Mouse (Mus musculus) erythroblast, embryonic 14.5 days (primary cell): ENCODE results near the gene Slc1a2.

Experiments used
- GATA1 ChIP-seq: IDR thresholded peaks from 2 replicates; pipeline ENCODE4 v1.6.1; 2012; ENCODE audit warnings: low read length, inconsistent platforms, mixed read lengths
- TAL1 ChIP-seq: IDR thresholded peaks from 3 replicates; pipeline ENCODE4 v1.6.1; 2012; ENCODE audit warnings: low read length, inconsistent platforms, mixed read lengths

DNA sequence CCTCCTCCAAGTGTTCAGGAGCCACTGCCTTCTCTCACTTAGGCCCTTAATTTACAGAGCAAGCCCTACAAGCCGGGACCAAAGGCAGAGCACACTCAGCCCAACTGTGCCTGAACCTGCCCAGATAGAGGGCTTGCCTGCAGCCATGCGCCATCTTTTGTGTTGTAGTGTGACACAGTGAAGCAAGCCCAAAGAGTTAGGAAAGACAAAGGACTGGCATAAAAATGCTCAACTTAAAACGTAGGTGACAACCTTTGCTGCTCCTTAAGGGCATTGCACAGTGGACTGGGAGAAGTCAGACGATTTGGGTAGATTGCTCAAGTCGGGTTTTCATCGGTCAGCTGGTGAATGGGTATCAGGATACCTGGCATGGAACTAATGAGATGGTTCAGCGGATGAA, 41.5 kb downstream of the Slc1a2 start:
- TF ChIP-seq TAL1 (no peak), GATA1 (no peak)
